Mouse (Mus musculus): Measurements from ENCODE around the gene Cypt1. TPM values are rescaled to one million over a fixed set of nuclear protein-coding genes. Genes with fewer than 3 reads are reported as not detected.

Cypt1 gene
- polyA plus RNA-seq (2012; ENCODE audit: low replicate concordance) = not detected in 2 replicates

DNA sequence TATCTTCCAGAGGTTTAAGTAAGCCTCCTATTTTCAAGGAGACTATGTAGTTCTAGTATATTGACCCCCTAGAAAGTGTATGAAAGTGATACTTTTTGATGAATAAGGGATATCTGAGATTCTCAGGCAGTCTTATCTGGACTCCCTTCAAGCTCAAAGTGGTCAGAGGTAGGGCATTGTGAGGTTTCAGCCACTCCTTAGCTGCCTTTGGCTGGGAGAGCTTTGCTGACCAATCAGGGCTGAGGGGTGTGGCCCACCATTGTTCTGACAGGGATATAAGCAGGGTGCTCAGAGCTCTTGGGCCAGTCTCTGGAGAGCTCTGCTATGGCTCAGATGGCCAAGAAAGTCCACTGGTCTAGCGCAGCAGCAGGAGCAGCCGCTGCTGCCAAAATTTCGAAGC is at the start of gene Cypt1:
Cypt1 (plus strand) TSS at position 301 of the 400 bp plus-strand sequence.

Other genes with a start within 250 kb of the Cypt1 start
- 0.04 TPM in 2 replicates for gene Maoa, start 96.8 kb downstream of the Cypt1 start, polyA plus RNA-seq (2012; ENCODE audit: low replicate concordance)

Measured in hematopoietic multipotent progenitor cell, adult 10-12 weeks (in vitro differentiated cells).